Mouse (Mus musculus) B cell, adult 2 months (primary cell): ENCODE data around the gene Gfpt2.
"Not testable (repeated sequence)": the region's sequence is repeated elsewhere in the genome, so short reads cannot be mapped to it uniquely, and the experiment has no call there.

Experiments
- DNase-seq, 2 experiments: peaks; one replicate each; pipeline ENCODE4 v3.0.0; 2022

Gene Gfpt2

GRCm38 (mm10) chr11:49794342-49795144 lies 565 bp downstream of the Gfpt2 start:
- DNase-seq: peak in 1 of 2 experiments; percentile 8

- no peak for DNase-seq
These were observed 5.0 kb downstream of the Gfpt2 start for GRCm38 (mm10) chr11:49798931-49799330.

- DNase-seq: no peak
These were observed 7.5 kb downstream of the Gfpt2 start for GRCm38 (mm10) chr11:49801516-49801915.

- DNase-seq: no peak
These were observed 9.8 kb downstream of the Gfpt2 start for GRCm38 (mm10) chr11:49803801-49804200.

- no peak for DNase-seq
These were observed 12.2 kb downstream of the Gfpt2 start for GRCm38 (mm10) chr11:49806218-49806617.

- no peak for DNase-seq
These were observed 15.0 kb downstream of the Gfpt2 start for GRCm38 (mm10) chr11:49808946-49809345.

- DNase-seq: not testable (repeated sequence)
These were observed 16.7 kb downstream of the Gfpt2 start for GRCm38 (mm10) chr11:49810696-49811095.

- DNase-seq: no peak
These were observed 17.1 kb downstream of the Gfpt2 start for GRCm38 (mm10) chr11:49811099-49811541.

GRCm38 (mm10) chr11:49811879-49812278 lies 17.9 kb downstream of the Gfpt2 start:
- DNase-seq: no peak

- DNase-seq: no peak
These were observed 25.0 kb downstream of the Gfpt2 start for GRCm38 (mm10) chr11:49818869-49819566.

GRCm38 (mm10) chr11:49819676-49820075 lies 25.7 kb downstream of the Gfpt2 start:
- no peak for DNase-seq

- DNase-seq: no peak
These were observed 26.9 kb downstream of the Gfpt2 start for GRCm38 (mm10) chr11:49820928-49821327.

GRCm38 (mm10) chr11:49821546-49821945 lies 27.6 kb downstream of the Gfpt2 start:
- DNase-seq: no peak

- DNase-seq: no peak
These were observed 28.4 kb downstream of the Gfpt2 start for GRCm38 (mm10) chr11:49822337-49822736.

- DNase-seq: peak; percentile 86 to 87
These were observed 30.9 kb downstream of the Gfpt2 start for GRCm38 (mm10) chr11:49824896-49825295.

GRCm38 (mm10) chr11:49827243-49827642 lies 33.3 kb downstream of the Gfpt2 start:
- no peak for DNase-seq

GRCm38 (mm10) chr11:49829176-49829745 lies 35.3 kb downstream of the Gfpt2 start:
- DNase-seq: no peak

- no peak for DNase-seq
These were observed 38.0 kb downstream of the Gfpt2 start for GRCm38 (mm10) chr11:49831980-49832379.

- DNase-seq: no peak
These were observed 39.0 kb downstream of the Gfpt2 start for GRCm38 (mm10) chr11:49832962-49833361.

- DNase-seq: no peak
These were observed 40.3 kb downstream of the Gfpt2 start for GRCm38 (mm10) chr11:49834248-49834647.

- DNase-seq: no peak
These were observed 41.4 kb downstream of the Gfpt2 start for GRCm38 (mm10) chr11:49835257-49835956.

GRCm38 (mm10) chr11:49837717-49838407 lies 43.9 kb downstream of the Gfpt2 start:
- peak; percentile 26 to 31 for DNase-seq
